Mouse (Mus musculus): ENCODE measurements at regions not wholly inside any gene's neighbourhood (a gene's known extent, or its start where the extent isn't known, plus 50 kb on each side); places are given as distances from the start of the nearest gene placed in this dataset.

GRCm38 (mm10) chr19:26475754-26476153 lies 129.1 kb upstream of the Smarca2 start:
- DNase-seq (ENCODE audit: low read depth), result no peak

GRCm38 (mm10) chr19:26478055-26478737 lies 126.7 kb upstream of the Smarca2 start:
- no peak for DNase-seq (ENCODE audit: low read depth)

GRCm38 (mm10) chr19:26484322-26484721 lies 120.5 kb upstream of the Smarca2 start:
- DNase-seq (ENCODE audit: low read depth), result no peak

- no peak for DNase-seq (ENCODE audit: low read depth)
Observed at GRCm38 (mm10) chr19:26492806-26493205, 112.0 kb upstream of the Smarca2 start.

GRCm38 (mm10) chr19:26501064-26501463 lies 103.8 kb upstream of the Smarca2 start:
- DNase-seq (ENCODE audit: low read depth), result no peak

- DNase-seq (ENCODE audit: low read depth), result no peak
Observed at GRCm38 (mm10) chr19:26504027-26504426, 100.8 kb upstream of the Smarca2 start.

- DNase-seq (ENCODE audit: low read depth), result no peak
Observed at GRCm38 (mm10) chr19:26506802-26507201, 98.0 kb upstream of the Smarca2 start.

- no peak for DNase-seq (ENCODE audit: low read depth)
Observed at GRCm38 (mm10) chr19:26507986-26508385, 96.9 kb upstream of the Smarca2 start.

- no peak for DNase-seq (ENCODE audit: low read depth)
Observed at GRCm38 (mm10) chr19:26508616-26509015, 96.2 kb upstream of the Smarca2 start.

- DNase-seq (ENCODE audit: low read depth), result no peak
Observed at GRCm38 (mm10) chr19:26509240-26509639, 95.6 kb upstream of the Smarca2 start.

- no peak for DNase-seq (ENCODE audit: low read depth)
Observed at GRCm38 (mm10) chr19:26510185-26510584, 94.7 kb upstream of the Smarca2 start.

- DNase-seq (ENCODE audit: low read depth), result no peak
Observed at GRCm38 (mm10) chr19:26510887-26511286, 94.0 kb upstream of the Smarca2 start.

GRCm38 (mm10) chr19:26511756-26512155 lies 93.1 kb upstream of the Smarca2 start:
- no peak for DNase-seq (ENCODE audit: low read depth)

GRCm38 (mm10) chr19:26524583-26524982 lies 80.3 kb upstream of the Smarca2 start:
- no peak for DNase-seq (ENCODE audit: low read depth)

- DNase-seq (ENCODE audit: low read depth), result no peak
Observed at GRCm38 (mm10) chr19:26531390-26531789, 73.5 kb upstream of the Smarca2 start.

GRCm38 (mm10) chr19:26532509-26532908 lies 72.3 kb upstream of the Smarca2 start:
- DNase-seq (ENCODE audit: low read depth), result no peak

- DNase-seq (ENCODE audit: low read depth), result no peak
Observed at GRCm38 (mm10) chr19:26545671-26546070, 59.2 kb upstream of the Smarca2 start.

GRCm38 (mm10) chr19:26547522-26547921 lies 57.3 kb upstream of the Smarca2 start:
- no peak for DNase-seq (ENCODE audit: low read depth)

- DNase-seq (ENCODE audit: low read depth), result no peak
Observed at GRCm38 (mm10) chr19:26548562-26549270, 56.1 kb upstream of the Smarca2 start.

GRCm38 (mm10) chr19:26550299-26550698 lies 54.6 kb upstream of the Smarca2 start:
- DNase-seq (ENCODE audit: low read depth), result no peak
